Mouse (Mus musculus): Measurements from ENCODE around the gene Ovgp1. TPM values are rescaled to one million over a fixed set of nuclear protein-coding genes. Genes with fewer than 3 reads are reported as not detected.

Ovgp1 gene
- 3.4 and 4.4 TPM in 2 replicates for polyA plus RNA-seq (2015; fragmentation: Nextera tagmentation; extraction: Ambion mirVana)

GRCm38 (mm10) chr3:105973411-105973810 is at the start of gene Ovgp1:
Gene Ovgp1 (plus strand): TSS chr3:105973711.
- 87% methylated on average over 3 of the region's 3 CpGs for WGBS
- Histone ChIP-seq H3K27ac (no peak within 1 kb of the TSS), H3K4me3 (replicated peaks) (no peak within 1 kb of the TSS), H3K36me3 (peaks cover 19% of the 10 kb centered on the region), H3K4me2 (replicated peaks) (no peak within 1 kb of the TSS), H3K9me3 (no peaks in the 10 kb centered on the region), H3K9ac (replicated peaks) (no peak within 1 kb of the TSS), H3K27me3 (no peaks in the 10 kb centered on the region), H3K4me1 (replicated peaks) (no peaks in the 10 kb centered on the region)
- no peak for ATAC-seq

GRCm38 (mm10) chr3:105924616-105925015 is 48.9 kb upstream of the Ovgp1 start:
- ATAC-seq: no peak
- 89% methylated on average over 9 of the region's 9 CpGs for WGBS
- Histone ChIP-seq H3K36me3 (no peaks in the 10 kb centered on the region), H3K27me3 (no peaks in the 10 kb centered on the region), H3K27ac (no peak overlapping the region), H3K9ac (replicated peaks) (no peak overlapping the region), H3K4me3 (replicated peaks) (no peak overlapping the region), H3K4me2 (replicated peaks) (no peak overlapping the region), H3K9me3 (no peaks in the 10 kb centered on the region), H3K4me1 (replicated peaks) (no peaks in the 10 kb centered on the region)

- Histone ChIP-seq H3K9ac (replicated peaks) (no peak overlapping the region), H3K9me3 (no peaks in the 10 kb centered on the region), H3K4me1 (replicated peaks) (no peaks in the 10 kb centered on the region), H3K27me3 (no peaks in the 10 kb centered on the region), H3K4me2 (replicated peaks) (no peak overlapping the region), H3K27ac (no peak overlapping the region), H3K4me3 (replicated peaks) (no peak overlapping the region), H3K36me3 (no peaks in the 10 kb centered on the region)
- ATAC-seq: no peak
- 80% methylated on average over 7 of the region's 7 CpGs for WGBS
Measured at GRCm38 (mm10) chr3:105927561-105928194, 45.8 kb upstream of the Ovgp1 start.

DNA sequence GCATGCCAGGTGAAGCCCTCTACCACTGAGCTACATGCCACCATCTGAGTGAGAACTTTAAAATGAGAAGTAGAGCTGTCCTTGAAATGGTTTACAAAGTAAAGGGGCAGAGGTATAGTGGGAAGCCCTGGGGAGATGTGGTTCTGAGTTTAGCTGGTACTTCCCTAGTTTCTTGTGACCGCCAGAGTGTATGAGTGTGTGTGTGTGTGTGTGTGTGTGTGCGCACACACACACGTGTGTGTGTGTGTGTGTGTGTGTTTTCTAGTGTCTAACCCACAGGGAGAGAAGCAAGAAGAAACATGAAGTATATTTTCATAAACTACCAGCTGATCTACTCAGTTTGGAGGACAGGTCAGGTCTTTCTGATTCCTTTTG is 45.3 kb upstream of the Ovgp1 start:
- H3K4me1 ChIP-seq (replicated peaks): no peaks in the 10 kb centered on the region
- H3K36me3 ChIP-seq: no peaks in the 10 kb centered on the region
- no peak overlapping the region for H3K4me2 ChIP-seq (replicated peaks)
- H3K9me3 ChIP-seq: no peaks in the 10 kb centered on the region
- H3K9ac ChIP-seq (replicated peaks): no peak overlapping the region
- no peak for ATAC-seq
- 90% methylated on average over 3 of the region's 3 CpGs for WGBS
- no peak overlapping the region for H3K27ac ChIP-seq
- no peak overlapping the region for H3K4me3 ChIP-seq (replicated peaks)
- no peaks in the 10 kb centered on the region for H3K27me3 ChIP-seq

DNA sequence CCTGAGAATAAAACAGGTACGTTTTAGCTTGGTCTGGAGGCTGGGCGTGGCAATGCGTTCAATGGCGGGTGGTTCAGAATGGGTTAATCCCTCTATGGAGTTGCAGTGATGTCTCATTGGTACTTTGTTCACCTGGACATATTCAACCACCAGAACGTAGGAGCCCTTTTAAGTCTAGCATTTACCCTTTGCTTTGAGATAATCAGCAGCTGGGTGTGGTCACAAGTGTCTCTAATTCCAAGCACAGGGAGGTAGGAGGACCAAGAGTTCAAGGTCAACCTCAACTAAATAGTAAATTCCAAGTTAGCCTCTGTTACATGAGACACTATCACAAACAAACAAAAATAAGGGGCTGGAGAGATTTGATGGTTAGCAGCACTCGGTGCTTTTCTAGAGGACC is 44.7 kb upstream of the Ovgp1 start:
- ATAC-seq: no peak
- Histone ChIP-seq H3K27me3 (no peaks in the 10 kb centered on the region), H3K4me3 (replicated peaks) (no peak overlapping the region), H3K9me3 (no peaks in the 10 kb centered on the region), H3K36me3 (no peaks in the 10 kb centered on the region), H3K9ac (replicated peaks) (no peak overlapping the region), H3K4me2 (replicated peaks) (no peak overlapping the region), H3K27ac (no peak overlapping the region), H3K4me1 (replicated peaks) (no peaks in the 10 kb centered on the region)
- 87% methylated on average over 6 of the region's 6 CpGs for WGBS

GRCm38 (mm10) chr3:105929821-105930220 is 43.7 kb upstream of the Ovgp1 start:
- H3K36me3 ChIP-seq: no peaks in the 10 kb centered on the region
- no peak overlapping the region for H3K4me3 ChIP-seq (replicated peaks)
- H3K27me3 ChIP-seq: no peaks in the 10 kb centered on the region
- no peak for ATAC-seq
- no peaks in the 10 kb centered on the region for H3K4me1 ChIP-seq (replicated peaks)
- H3K4me2 ChIP-seq (replicated peaks): no peak overlapping the region
- 88% methylated on average over 7 of the region's 7 CpGs for WGBS
- H3K9ac ChIP-seq (replicated peaks): no peak overlapping the region
- no peaks in the 10 kb centered on the region for H3K9me3 ChIP-seq
- H3K27ac ChIP-seq: no peak overlapping the region

GRCm38 (mm10) chr3:105931095-105931494 is 42.4 kb upstream of the Ovgp1 start:
- Histone ChIP-seq H3K9me3 (no peaks in the 10 kb centered on the region), H3K4me1 (replicated peaks) (no peaks in the 10 kb centered on the region), H3K27me3 (no peaks in the 10 kb centered on the region), H3K4me3 (replicated peaks) (no peak overlapping the region), H3K27ac (no peak overlapping the region), H3K36me3 (no peaks in the 10 kb centered on the region), H3K9ac (replicated peaks) (no peak overlapping the region), H3K4me2 (replicated peaks) (no peak overlapping the region)
- ATAC-seq: no peak
- WGBS: 97% methylated on average over 2 of the region's 2 CpGs

GRCm38 (mm10) chr3:105932240-105933071 is 41.1 kb upstream of the Ovgp1 start, which contains the start of gene I830077J02Rik:
Gene I830077J02Rik (minus strand): TSS chr3:105932664.
- H3K4me2 ChIP-seq (replicated peaks): no peak within 1 kb of the TSS
- 0 out of 2 replicates have a peak, but pooled peaks cover 6% of the 10 kb centered on the region for H3K36me3 ChIP-seq
- no peak within 1 kb of the TSS for H3K9ac ChIP-seq (replicated peaks)
- no peaks in the 10 kb centered on the region for H3K27me3 ChIP-seq
- WGBS: 91% methylated on average over 8 of the region's 8 CpGs
- H3K27ac ChIP-seq: no peak within 1 kb of the TSS
- H3K4me3 ChIP-seq (replicated peaks): no peak within 1 kb of the TSS
- H3K4me1 ChIP-seq (replicated peaks): no peaks in the 10 kb centered on the region
- no peaks in the 10 kb centered on the region for H3K9me3 ChIP-seq
- ATAC-seq: no peak

DNA sequence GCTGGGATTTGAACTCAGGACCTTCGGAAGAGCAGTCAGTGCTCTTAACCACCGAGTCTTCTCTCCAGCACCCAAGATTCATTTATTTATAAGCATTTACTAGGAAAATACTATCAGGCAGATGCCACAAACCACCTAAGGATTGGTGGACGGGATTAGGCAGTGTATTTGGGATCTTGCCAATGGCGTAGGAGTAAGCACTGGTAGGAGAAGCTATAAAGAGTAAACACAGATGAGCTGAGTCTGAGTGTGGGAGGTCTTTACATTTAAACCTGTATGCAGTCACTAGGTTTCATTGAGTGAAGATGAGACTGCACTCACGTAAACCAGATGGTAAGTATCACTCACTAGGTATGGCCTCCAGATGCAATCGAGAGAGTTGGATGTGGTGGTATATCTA is 39.6 kb upstream of the Ovgp1 start:
- Histone ChIP-seq H3K27ac (no peak overlapping the region), H3K36me3 (0 out of 2 replicates have a peak, but pooled peaks cover 11% of the 10 kb centered on the region), H3K27me3 (no peaks in the 10 kb centered on the region), H3K4me1 (replicated peaks) (no peaks in the 10 kb centered on the region), H3K4me2 (replicated peaks) (no peak overlapping the region), H3K9me3 (no peaks in the 10 kb centered on the region), H3K4me3 (replicated peaks) (no peak overlapping the region), H3K9ac (replicated peaks) (no peak overlapping the region)
- no peak for ATAC-seq
- 95% methylated on average over 6 of the region's 6 CpGs for WGBS

DNA sequence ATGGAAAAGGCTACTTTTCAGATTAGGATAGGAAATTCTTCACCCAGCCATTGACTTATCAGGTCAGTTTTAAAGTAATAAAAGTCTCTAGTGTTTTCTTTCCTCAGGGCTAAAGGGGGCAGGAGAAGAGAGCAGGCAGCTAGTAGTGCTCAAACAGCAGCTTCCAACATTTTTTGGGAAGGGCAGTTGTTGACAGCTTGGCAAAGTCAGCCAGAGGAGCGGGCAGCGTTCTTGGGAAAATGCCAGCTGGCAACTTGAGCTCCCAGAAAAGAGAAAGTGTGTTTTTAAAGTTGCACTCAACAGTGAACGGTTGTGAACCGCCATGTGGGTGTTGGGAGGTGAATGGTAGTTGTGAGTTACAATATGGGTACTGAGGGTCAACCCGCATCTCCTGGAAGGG is 38.5 kb upstream of the Ovgp1 start:
- no peak overlapping the region for H3K4me3 ChIP-seq (replicated peaks)
- 88% methylated on average over 5 of the region's 5 CpGs for WGBS
- ATAC-seq: no peak
- peaks cover 14% of the 10 kb centered on the region for H3K36me3 ChIP-seq
- H3K4me1 ChIP-seq (replicated peaks): no peaks in the 10 kb centered on the region
- H3K9me3 ChIP-seq: no peaks in the 10 kb centered on the region
- H3K4me2 ChIP-seq (replicated peaks): no peak overlapping the region
- H3K9ac ChIP-seq (replicated peaks): no peak overlapping the region
- H3K27ac ChIP-seq: no peak overlapping the region
- H3K27me3 ChIP-seq: no peaks in the 10 kb centered on the region

GRCm38 (mm10) chr3:105936111-105936510 is 37.4 kb upstream of the Ovgp1 start:
- Histone ChIP-seq H3K36me3 (peaks cover 25% of the 10 kb centered on the region), H3K9ac (replicated peaks) (no peak overlapping the region), H3K4me3 (replicated peaks) (no peak overlapping the region), H3K27ac (no peak overlapping the region), H3K9me3 (no peaks in the 10 kb centered on the region), H3K27me3 (no peaks in the 10 kb centered on the region), H3K4me1 (replicated peaks) (no peaks in the 10 kb centered on the region), H3K4me2 (replicated peaks) (no peak overlapping the region)
- WGBS: 99% methylated on average over 4 of the region's 4 CpGs
- ATAC-seq: no peak

- Histone ChIP-seq H3K4me2 (replicated peaks) (no peak overlapping the region), H3K27ac (no peak overlapping the region), H3K9ac (replicated peaks) (no peak overlapping the region), H3K36me3 (peaks cover 67% of the 10 kb centered on the region), H3K9me3 (no peaks in the 10 kb centered on the region), H3K4me3 (replicated peaks) (no peak overlapping the region), H3K27me3 (no peaks in the 10 kb centered on the region), H3K4me1 (replicated peaks) (peaks cover 4% of the 10 kb centered on the region)
- 94% methylated on average over 7 of the region's 7 CpGs for WGBS
- no peak for ATAC-seq
Measured at GRCm38 (mm10) chr3:105951348-105951747, 22.2 kb upstream of the Ovgp1 start.
